Mouse (Mus musculus) heart, postnatal 0 days (tissue): ENCODE results near the gene Rab4a. TPM values are rescaled to one million over a fixed set of nuclear protein-coding genes. Genes with fewer than 3 reads are reported as not detected.

ENCODE experiments used
- ATAC-seq: fragments of 200-750 bp; cut with Nextera tagmentation; 2 replicates; pipeline ENCODE4 v1.8.0; 2017; ENCODE audit warnings: low read depth, moderate number of reproducible peaks, moderate library complexity; ENCODE audit not compliant: insufficient read depth
- DNase-seq: peaks from one replicate; pipeline ENCODE4 v3.0.0-alpha.2; 2016; ENCODE audit warnings: low spot score
- H3K27ac ChIP-seq: fragments of 300-500 bp; sonication (generic); 2 replicates; pipeline ENCODE4 v1.5.1; 2014; ENCODE audit warnings: low read depth, mild to moderate bottlenecking
- H3K27me3 ChIP-seq: fragments of 300-500 bp; sonication (generic); 2 replicates; pipeline ENCODE4 v1.6.1; 2014; ENCODE audit warnings: low read length, mixed read lengths; ENCODE audit not compliant: control insufficient read depth, insufficient read depth
- H3K36me3 ChIP-seq: fragments of 300-500 bp; sonication (generic); replicated peaks from 2 replicates; pipeline ENCODE4 v1.6.1; 2014; ENCODE audit warnings: low read length, mixed read lengths; ENCODE audit not compliant: control insufficient read depth, insufficient read depth
- H3K4me1 ChIP-seq: fragments of 300-500 bp; sonication (generic); 2 replicates; pipeline ENCODE4 v1.6.1; 2014; ENCODE audit warnings: antibody characterized with exemption; ENCODE audit not compliant: control insufficient read depth, insufficient read depth
- H3K4me2 ChIP-seq: fragments of 300-500 bp; sonication (generic); 2 replicates; pipeline ENCODE4 v1.6.1; 2014; ENCODE audit warnings: low read depth, mild to moderate bottlenecking, low read length, moderate library complexity
- H3K4me3 ChIP-seq: fragments of 300-500 bp; sonication (generic); 2 replicates; pipeline ENCODE4 v1.5.1; 2014; ENCODE audit warnings: low read depth, low read length
- H3K9ac ChIP-seq: fragments of 300-500 bp; sonication (generic); replicated peaks from 2 replicates; pipeline ENCODE4 v1.6.1; 2014; ENCODE audit warnings: low read depth, low read length, mixed read lengths
- H3K9me3 ChIP-seq: fragments of 300-500 bp; sonication (generic); replicated peaks from 2 replicates; pipeline ENCODE4 v1.6.1; 2016; ENCODE audit warnings: low read length; ENCODE audit not compliant: control insufficient read depth
- CTCF ChIP-seq: IDR thresholded peaks from 2 replicates; pipeline ENCODE4 v1.5.1; 2016; ENCODE audit warnings: antibody characterized with exemption, control low read depth, low read depth
- EP300 ChIP-seq: IDR thresholded peaks from 2 replicates; pipeline ENCODE4 v1.6.1; 2016; ENCODE audit warnings: antibody characterized with exemption, low read depth
- WGBS: fragments of 180-500 bp; shearing (Covaris S2); extraction: QIAGEN DNeasy Blood & Tissue Kit; methylation state at CpG from one replicate; pipeline ENCODE4 v1.1.7; 2014; 5-methylcytosine and 5-hydroxymethylcytosine counted together
- polyA plus RNA-seq: library from polyadenylated mRNA; unstranded; fragments of >200 nt; fragmentation: Nextera tagmentation; extraction: Ambion mirVana; gene quantifications from 2 replicates; pipeline ENCODE4 v1.2.1, GENCODE M21; 2015
- total RNA-seq: library from RNA; depleted of rRNA; stranded (reverse); fragments of >200 nt; gene quantifications from 2 replicates; pipeline ENCODE4 v1.2.3, GENCODE M21; 2014; ENCODE audit warnings: low replicate concordance

The Rab4a gene
- total and polyA plus RNA-seq, 2 experiments from 2014 or later = 13.7 to 30.1 TPM

DNA sequence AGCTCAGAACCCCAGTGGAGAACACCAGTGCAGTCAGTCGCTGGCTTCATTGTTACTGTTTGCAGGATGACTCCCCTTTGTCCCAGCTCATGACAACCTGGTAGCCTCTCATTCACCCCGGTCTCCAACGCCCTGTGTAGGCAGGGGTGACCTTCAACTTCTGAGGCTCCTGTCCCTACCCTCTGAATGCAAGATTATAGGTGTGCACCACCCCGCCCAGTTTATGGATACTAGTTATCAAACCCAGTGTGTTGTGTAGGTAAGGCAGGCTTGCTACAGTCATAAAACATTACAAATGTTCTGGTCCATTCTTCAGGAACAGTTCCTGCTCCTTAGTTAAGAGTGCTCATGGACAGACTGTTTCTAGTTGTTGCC lies 8.1 kb downstream of the Rab4a start:
- Histone ChIP-seq H3K4me1 (no peaks in the 10 kb centered on the region), H3K27ac (no peak overlapping the region), H3K27me3 (no peaks in the 10 kb centered on the region), H3K4me3 (no peak overlapping the region), H3K9me3 (no peaks in the 10 kb centered on the region), H3K9ac (no peak overlapping the region), H3K4me2 (no peak overlapping the region), H3K36me3 (no peaks in the 10 kb centered on the region)
- TF ChIP-seq EP300 (no peak), CTCF (no peak)
- DNase-seq (no peak), ATAC-seq (no peak)
- WGBS = 78% methylated on average over 4 of the region's 4 CpGs

GRCm38 (mm10) chr8:123815325-123815724 lies 9.5 kb downstream of the Rab4a start:
- no peak for ATAC-seq
- WGBS = 47% methylated on average over 11 of the region's 11 CpGs
- TF ChIP-seq EP300 = no peak
- TF ChIP-seq CTCF = no peak

GRCm38 (mm10) chr8:123816939-123817338 lies 11.2 kb downstream of the Rab4a start:
- H3K27me3 ChIP-seq = no peaks in the 10 kb centered on the region
- no peak overlapping the region for H3K4me3 ChIP-seq
- no peaks in the 10 kb centered on the region for H3K4me1 ChIP-seq
- 66% methylated on average over 8 of the region's 8 CpGs for WGBS
- H3K4me2 ChIP-seq = no peak overlapping the region
- DNase-seq (no peak), ATAC-seq (no peak)
- H3K36me3 ChIP-seq = no peaks in the 10 kb centered on the region
- no peak for TF ChIP-seq CTCF
- TF ChIP-seq EP300 = no peak
- H3K9ac ChIP-seq = no peak overlapping the region
- H3K27ac ChIP-seq = no peak overlapping the region
- no peaks in the 10 kb centered on the region for H3K9me3 ChIP-seq

More at GRCm38 (mm10) chr8:123815325-123815724, 9.5 kb downstream of the Rab4a start:
- Histone ChIP-seq H3K27me3 (no peaks in the 10 kb centered on the region), H3K4me3 (no peak overlapping the region), H3K27ac (no peak overlapping the region), H3K9ac (no peak overlapping the region), H3K9me3 (no peaks in the 10 kb centered on the region), H3K36me3 (no peaks in the 10 kb centered on the region), H3K4me2 (no peak overlapping the region), H3K4me1 (no peaks in the 10 kb centered on the region)
- no peak for DNase-seq

GRCm38 (mm10) chr8:123817747-123818146 lies 12.0 kb downstream of the Rab4a start:
- no peak overlapping the region for H3K4me2 ChIP-seq
- TF ChIP-seq EP300 (no peak), CTCF (no peak)
- H3K9me3 ChIP-seq = no peaks in the 10 kb centered on the region
- WGBS = 85% methylated on average over 11 of the region's 11 CpGs
- DNase-seq (no peak), ATAC-seq (no peak)
- no peaks in the 10 kb centered on the region for H3K36me3 ChIP-seq
- no peaks in the 10 kb centered on the region for H3K4me1 ChIP-seq
- no peak overlapping the region for H3K4me3 ChIP-seq
- H3K9ac ChIP-seq = no peak overlapping the region
- no peaks in the 10 kb centered on the region for H3K27me3 ChIP-seq
- no peak overlapping the region for H3K27ac ChIP-seq

GRCm38 (mm10) chr8:123819683-123820610 lies 14.2 kb downstream of the Rab4a start:
- Histone ChIP-seq H3K4me3 (no peak overlapping the region), H3K27me3 (no peaks in the 10 kb centered on the region), H3K36me3 (no peaks in the 10 kb centered on the region), H3K9me3 (peaks cover 4% of the 10 kb centered on the region; the same call in 1 of the 2 replicates), H3K9ac (no peak overlapping the region), H3K4me1 (no peaks in the 10 kb centered on the region), H3K27ac (no peak overlapping the region), H3K4me2 (no peak overlapping the region)
- ATAC-seq (no peak), DNase-seq (no peak)
- no peak for TF ChIP-seq EP300
- TF ChIP-seq CTCF = no peak
- WGBS = 82% methylated on average over 19 of the region's 19 CpGs
